Mouse (Mus musculus) ovary, adult 2 months (tissue): ENCODE results near the gene Zfp950. TPM values are rescaled to one million over a fixed set of nuclear protein-coding genes. Genes with fewer than 3 reads are reported as not detected.

Experiments used
- polyA plus RNA-seq: library from polyadenylated mRNA; depleted of rRNA; stranded (reverse); fragments of >200 nt; gene quantifications from 2 replicates; pipeline ENCODE4 v1.2.3, GENCODE M21; 2012; rRNA removed

Gene Zfp950
- 7.1 and 11.5 TPM in 2 replicates for polyA plus RNA-seq

GRCm38 (mm10) chr19:61140342-61141206 is at the start of gene Zfp950:
Zfp950 (minus strand) TSS chr19:61140840.

DNA sequence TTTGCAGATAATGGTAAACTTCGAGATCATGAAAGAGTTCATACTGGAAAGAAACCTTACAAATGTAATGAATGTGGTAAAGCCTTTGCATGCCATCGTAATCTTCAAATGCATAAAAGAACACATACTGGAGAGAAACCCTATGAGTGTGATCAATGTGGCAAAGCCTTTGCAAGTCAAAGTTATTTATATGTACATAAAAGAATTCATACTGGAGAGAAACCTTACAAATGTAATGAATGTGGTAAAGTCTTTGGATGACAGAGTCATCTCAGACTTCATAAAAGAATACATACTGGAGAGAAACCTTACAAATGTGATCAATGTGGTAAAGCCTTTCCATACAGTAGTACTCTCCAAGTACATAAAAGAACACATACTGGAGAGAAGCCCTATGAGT is 43.0 kb upstream of the Zfp950 start, which contains the start of gene Gm6020:
TSS of gene Gm6020 (plus strand) at position 301 of the 400 bp plus-strand sequence.

DNA sequence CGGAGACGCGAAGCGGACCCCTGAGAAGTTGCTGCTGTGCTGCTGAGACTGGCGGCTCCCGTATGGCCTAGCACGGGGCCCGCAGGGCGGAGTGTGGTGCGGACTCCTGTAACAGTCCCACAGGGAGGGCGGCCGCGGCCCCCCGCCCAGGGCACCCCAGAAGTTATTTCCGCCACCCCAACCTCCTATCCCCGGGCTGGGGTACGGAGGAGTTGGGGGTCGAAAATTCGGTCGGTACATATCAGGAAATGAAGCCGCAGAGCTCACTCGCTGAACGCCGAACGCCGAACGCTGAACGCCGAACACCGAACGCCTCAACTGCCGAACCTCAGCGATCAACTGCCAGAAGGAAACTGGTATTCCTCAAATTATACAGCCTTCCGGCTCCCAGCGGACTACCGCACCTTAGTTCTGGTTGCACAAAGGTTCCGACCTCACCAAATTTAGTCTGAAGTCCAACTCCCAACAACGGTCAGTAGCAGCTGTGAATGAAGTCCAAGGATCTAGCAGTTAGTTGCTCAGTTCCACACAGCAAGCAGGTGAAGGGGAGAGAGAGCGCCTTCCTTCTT is 35.2 kb upstream of the Zfp950 start, which contains the start of gene Gm7102:
TSS of gene Gm7102 (minus strand) at position 554 of the 569 bp plus-strand sequence.

Other genes with a start within 250 kb of the Zfp950 start
- gene Gm7102, start 35.5 kb upstream of the Zfp950 start, polyA plus RNA-seq = 0.10 TPM in 1 of 2 replicates, not detected in the other
- not detected in 2 replicates for gene Gm6020, start 43.0 kb upstream of the Zfp950 start, polyA plus RNA-seq
- 303 and 349 TPM in 2 replicates for gene Csf2ra, start 87.6 kb upstream of the Zfp950 start, polyA plus RNA-seq
- not detected in 2 replicates for gene Gm21060, start 156.2 kb upstream of the Zfp950 start, polyA plus RNA-seq